Mouse (Mus musculus) MEL (cell line): ENCODE data around the gene Cpsf6.

Experiments
- CTCF ChIP-seq, 3 experiments: IDR thresholded peaks in 2 of 3; conservative IDR thresholded peaks in 1 of 3; 2 replicates each; pipeline ENCODE4 v1.5.1; 2011 to 2012; ENCODE audit warnings: low read length in 3 of 3, low read depth in 2 of 3, mild to moderate bottlenecking in 2 of 3, improper control_type of control experiment in 1 of 3, inconsistent platforms in 1 of 3, mixed read lengths in 1 of 3, moderate library complexity in 1 of 3; ENCODE audit not compliant: control insufficient read depth in 1 of 3, insufficient read depth in 1 of 3, poor library complexity in 1 of 3, severe bottlenecking in 1 of 3
- MEF2A ChIP-seq: IDR thresholded peaks from 2 replicates; pipeline ENCODE4 v1.6.1; 2014; ENCODE audit warnings: low read depth, mild to moderate bottlenecking, inconsistent platforms, low read length, improper control_type of control experiment; ENCODE audit not compliant: poor library complexity, insufficient replicate concordance, severe bottlenecking; ENCODE audit errors: extremely low read depth
- NELFE ChIP-seq: IDR thresholded peaks from 2 replicates; pipeline ENCODE4 v1.6.1; 2011; ENCODE audit warnings: low read depth, low read length, improper control_type of control experiment
- POLR2A ChIP-seq, 2 experiments: IDR thresholded peaks; 2 replicates each; pipeline ENCODE4 v1.6.1; 2011 to 2012; ENCODE audit warnings: low read length in 2 of 2, mild to moderate bottlenecking in 2 of 2, control low read depth in 1 of 2, improper control_type of control experiment in 1 of 2, low read depth in 1 of 2, moderate library complexity in 1 of 2; ENCODE audit not compliant: control insufficient read depth in 1 of 2, insufficient read depth in 1 of 2, poor library complexity in 1 of 2
- POLR2AphosphoS2 ChIP-seq: IDR thresholded peaks from 2 replicates; pipeline ENCODE4 v1.6.1; 2011; ENCODE audit warnings: low read length, improper control_type of control experiment
- TAL1 ChIP-seq: IDR thresholded peaks from 2 replicates; pipeline ENCODE4 v1.6.1; 2012; ENCODE audit warnings: mild to moderate bottlenecking, inconsistent platforms, low read length, moderate library complexity, mixed read lengths
- UBTF ChIP-seq: IDR thresholded peaks from 2 replicates; pipeline ENCODE4 v1.6.1; 2012; ENCODE audit warnings: low read depth, mild to moderate bottlenecking, inconsistent platforms, low read length, improper control_type of control experiment, moderate library complexity, borderline replicate concordance; ENCODE audit not compliant: insufficient read depth

DNA sequence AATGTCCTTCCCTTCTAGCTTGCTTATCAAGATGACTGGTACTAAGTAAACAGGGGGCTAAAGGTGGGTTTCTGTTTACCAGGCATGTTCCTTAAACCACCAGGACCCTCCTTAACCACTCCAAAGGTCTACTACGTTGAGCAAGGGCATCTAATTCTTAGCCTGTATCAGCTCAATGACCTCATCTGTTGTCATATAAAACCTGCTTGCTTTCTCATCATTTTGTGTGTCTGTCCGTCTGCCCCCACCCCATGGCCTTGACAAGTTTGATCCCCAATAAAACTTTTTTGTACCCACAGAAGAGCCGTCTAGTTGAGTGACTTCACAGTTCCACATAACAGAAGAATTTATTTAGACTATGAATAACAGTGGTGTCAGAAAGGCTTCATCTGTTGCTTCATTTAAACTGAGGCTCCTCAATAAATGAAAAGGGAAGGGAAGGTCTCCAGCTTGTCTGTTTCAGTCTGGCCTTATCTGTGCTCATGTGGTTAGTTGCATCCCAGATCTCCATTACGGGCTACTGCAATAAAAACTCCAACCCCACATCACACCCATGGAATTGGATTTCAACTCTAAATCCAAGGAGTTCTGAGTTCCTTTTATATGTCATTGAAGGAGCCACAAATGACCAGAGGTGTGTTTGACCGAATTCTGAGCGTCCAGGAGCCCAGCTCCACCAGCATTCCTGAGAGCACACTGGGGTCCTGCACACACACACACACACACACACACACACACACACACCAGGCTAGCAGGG lies 25.9 kb upstream of the Cpsf6 start:
- TF ChIP-seq MEF2A (no peak), UBTF (no peak), TAL1 (no peak), POLR2A (IDR thresholded peaks at IDR 0.05; ENCODE audit: control insufficient read depth in 1 of 2, insufficient read depth in 1 of 2, low read depth in 1 of 2, low read length in 2 of 2, poor library complexity in 1 of 2) (no peak), CTCF (IDR thresholded peaks at IDR 0.05 in 2 of 3, conservative IDR thresholded peaks at IDR 0.05 in 1 of 3; ENCODE audit: control insufficient read depth in 1 of 3, insufficient read depth in 1 of 3, low read depth in 2 of 3, low read length in 3 of 3, poor library complexity in 1 of 3, severe bottlenecking in 1 of 3) (no peak), POLR2AphosphoS2 (no peak), NELFE (no peak)
